Mouse (Mus musculus) heart, postnatal 36 days (tissue): ENCODE measurements around the gene Micu2. TPM values are rescaled to one million over a fixed set of nuclear protein-coding genes. Genes with fewer than 3 reads are reported as not detected.
"Not testable (repeated sequence)": the region's sequence is repeated elsewhere in the genome, so short reads cannot be mapped to it uniquely, and the experiment has no call there.

Experiments
- DNase-seq, 2 experiments: peaks; one replicate each; pipeline ENCODE4 v3.0.0; 2021 to 2022
- intact Hi-C: fragments of 180-260 bp; cut with DNase I; formaldehyde crosslinking; loops from one replicate; pipeline ENCODE4 v1.15.1; 2025
- total RNA-seq, 2 experiments: library from RNA; stranded (reverse); gene quantifications; 2 replicates each; pipeline ENCODE4 v1.2.3; 2021

Gene Micu2
- total RNA-seq, 2 experiments from 2014 or later = 74.9 to 81.6 TPM

DNA sequence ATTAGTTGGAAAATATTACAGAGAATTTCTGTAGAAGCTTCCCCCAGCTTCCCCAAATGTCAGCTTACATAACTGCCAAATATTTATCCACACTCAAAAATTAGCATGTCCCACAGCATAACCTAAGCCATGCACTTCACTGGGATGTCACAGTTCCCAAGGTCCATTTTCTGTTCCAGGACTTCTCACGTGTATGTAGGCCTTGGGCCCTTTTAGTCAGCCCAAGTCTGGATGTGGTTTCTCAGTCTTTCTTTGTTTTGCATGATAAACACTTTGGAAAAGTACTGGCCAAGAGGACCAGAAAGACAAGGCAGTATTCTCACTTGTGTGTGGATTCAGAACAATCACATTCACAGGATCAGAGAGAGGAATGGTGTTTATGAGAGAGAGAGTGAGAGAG lies 97.1 kb downstream of the Micu2 start:
- intact Hi-C loops = no loop called here
- no peak for DNase-seq

DNA sequence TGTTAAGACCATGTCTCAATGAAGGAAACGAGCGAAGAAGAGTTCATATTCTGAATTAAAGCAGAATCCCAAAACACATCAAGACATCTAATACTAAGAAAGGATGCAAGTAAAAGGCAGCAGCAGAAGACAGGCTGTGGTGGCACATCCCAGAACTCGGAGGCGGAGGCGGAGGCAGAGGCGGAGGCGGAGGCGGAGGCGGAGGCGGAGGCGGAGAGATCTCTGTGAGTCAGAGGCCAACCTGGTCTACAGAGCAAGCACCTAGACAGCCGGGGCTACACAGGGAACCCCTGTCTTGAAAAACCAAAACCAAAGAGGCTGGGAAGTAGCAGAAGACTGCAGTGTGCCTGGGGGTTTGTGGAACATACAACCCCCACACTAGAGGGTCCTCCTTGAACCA lies 102.2 kb downstream of the Micu2 start:
- intact Hi-C loops = no loop called here
- no peak for DNase-seq

DNA sequence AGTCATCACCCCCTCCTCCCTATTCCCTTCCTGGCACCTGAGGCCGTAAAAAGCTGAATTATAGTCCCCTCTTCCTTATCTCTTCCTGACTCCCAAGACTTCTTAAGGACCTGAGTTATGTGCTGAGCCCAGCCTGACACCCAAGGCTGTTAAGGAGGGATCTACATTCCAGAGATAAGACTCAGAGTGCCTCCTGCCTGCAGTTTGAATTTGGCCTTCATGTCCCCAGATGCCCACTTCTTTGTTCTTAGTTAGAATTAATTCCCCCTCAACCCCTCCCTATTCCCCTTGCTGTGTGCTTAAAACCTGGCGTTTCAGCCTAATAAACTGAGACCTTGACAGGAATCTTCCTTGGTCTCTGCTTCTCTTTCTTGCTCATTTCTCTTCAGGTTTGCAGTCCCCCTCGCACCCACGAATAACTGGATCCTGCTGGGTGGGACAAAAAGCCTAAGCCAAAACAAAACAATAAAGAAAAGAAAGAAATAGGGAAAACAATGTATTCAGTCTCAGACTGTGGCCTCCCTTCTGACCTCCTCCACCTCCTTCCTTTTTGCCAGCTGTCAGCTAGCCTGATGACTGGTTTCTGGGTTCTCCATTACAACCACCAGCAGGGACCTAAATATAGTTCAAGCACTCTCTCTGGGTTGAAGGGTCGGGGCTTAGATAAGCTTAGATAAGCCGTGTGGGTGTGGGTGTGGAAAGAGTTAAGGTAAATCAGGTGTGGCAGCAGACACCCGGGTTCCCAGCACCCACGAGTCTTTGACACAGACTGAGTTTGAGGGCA lies 102.8 kb downstream of the Micu2 start:
- intact Hi-C loops, DNase-seq: not testable (repeated sequence)

DNA sequence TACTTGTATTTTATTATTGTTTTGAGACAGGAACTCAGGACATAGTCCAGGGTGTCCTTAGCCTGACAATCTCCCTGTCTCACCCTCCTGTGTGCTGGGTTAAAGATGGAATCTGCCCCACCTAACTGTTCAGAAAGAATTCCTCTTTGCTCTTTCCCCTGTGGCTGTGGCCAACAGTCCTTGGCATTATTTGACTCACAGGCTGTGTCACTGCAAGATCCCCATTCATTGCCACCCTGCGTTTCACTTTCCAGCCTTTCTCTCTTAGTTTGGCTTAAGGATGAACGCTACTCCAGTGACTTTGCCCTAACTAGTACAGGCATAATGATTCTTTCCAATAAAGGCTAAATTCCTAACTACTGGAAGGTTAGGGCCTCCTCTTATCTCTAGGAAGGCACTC lies 104.7 kb downstream of the Micu2 start:
- intact Hi-C loops = loop anchor here (5.0 kb wide), 1 partner anchor 147 kb away; the partner anchor contains the start of gene Gm49361
- no peak for DNase-seq

DNA sequence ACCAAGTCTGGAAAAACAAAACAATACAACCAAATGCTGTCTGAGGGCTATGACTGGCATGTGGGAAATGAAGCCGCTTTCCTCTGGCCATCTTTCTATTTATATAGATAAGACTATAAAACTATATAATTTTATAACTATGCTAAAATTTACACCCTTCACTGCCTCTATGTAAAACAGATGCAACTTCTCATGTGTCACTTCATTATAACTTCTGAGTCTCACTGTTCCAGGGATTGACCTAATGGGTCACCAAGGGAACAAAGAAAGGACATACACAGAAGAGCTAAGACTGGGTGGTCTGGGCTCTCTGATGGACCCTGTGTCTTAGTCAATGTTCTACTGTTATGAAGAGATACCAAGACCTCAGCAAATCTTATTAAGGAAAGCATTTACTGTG lies 106.1 kb downstream of the Micu2 start:
- no peak for DNase-seq
- intact Hi-C loops = loop anchor here (5.0 kb wide), 1 partner anchor 146 kb away; the partner anchor contains the start of gene Gm49361

DNA sequence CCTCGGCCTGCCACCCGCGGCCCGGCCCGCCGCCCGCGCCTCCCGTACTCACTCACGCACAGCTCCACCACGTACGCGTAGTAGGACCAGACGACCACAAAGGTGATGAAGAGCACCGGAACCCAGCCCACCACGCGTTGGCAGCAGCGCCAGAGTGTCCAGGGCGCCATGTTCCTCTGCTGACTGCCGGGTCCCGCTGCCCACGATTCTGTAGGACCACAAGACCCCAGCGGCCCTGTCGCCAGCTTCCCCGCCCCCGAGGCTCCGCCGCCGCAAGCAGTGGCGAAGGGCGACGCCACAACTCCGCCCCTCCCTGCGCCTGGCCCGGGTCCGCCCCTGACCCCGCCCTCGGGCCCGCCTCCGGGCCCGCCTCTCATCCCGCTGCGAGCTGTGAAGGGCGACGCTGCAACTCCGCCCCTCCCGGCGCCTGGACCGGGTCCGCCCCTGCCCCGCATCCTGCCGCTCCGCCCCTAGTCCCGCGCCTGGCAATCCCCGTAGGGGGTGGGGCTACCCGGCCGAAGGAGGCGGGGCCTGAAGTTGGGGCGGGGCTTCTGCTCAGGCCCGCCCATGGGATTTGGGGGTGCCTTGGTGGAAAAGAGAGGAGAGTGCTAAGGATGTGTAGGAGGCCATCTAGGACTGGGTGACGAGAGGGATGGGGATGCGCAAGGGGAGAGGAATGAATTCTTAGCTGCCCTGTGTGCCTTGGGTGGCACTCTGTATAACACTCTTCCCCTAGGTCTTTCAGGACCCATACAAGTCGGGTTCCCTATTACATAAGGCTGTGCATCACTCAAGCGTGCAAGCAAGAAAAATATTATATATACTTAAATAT lies 108.8 kb downstream of the Micu2 start, which contains the start of gene Zdhhc20:
Gene Zdhhc20, minus strand, starts transcription at position 266 of the 832 bp plus-strand sequence.
- DNase-seq = peak; percentile 91 to 94
- intact Hi-C loops = loop anchor here (2.0 to 5.0 kb wide), 2 partner anchors 19 to 143 kb away; partner anchors contain the start of gene Gm49361

DNA sequence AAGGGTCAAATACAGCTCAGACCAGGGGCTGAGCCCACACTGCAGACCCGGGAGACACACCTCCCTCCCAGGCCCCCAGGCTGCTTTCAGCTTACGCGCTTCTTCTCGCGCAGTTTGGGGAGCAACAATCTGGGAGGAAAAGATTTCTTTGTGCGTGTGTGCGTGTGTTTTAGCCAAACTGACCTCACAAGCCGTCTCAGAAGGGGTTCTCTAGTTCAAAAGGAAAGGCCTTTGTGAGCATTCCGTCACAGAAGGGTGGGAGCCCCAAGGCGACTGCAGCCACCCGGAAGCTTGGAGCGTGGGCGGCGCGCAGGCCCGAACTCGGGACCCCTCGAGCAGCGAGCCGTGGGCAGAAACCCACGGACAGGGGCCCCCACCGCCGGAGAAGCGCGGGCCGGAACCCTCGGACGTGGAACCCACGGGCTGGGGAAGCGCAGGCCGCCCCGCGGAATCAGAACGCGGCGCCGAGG lies 109.5 kb downstream of the Micu2 start:
- no peak for DNase-seq
- intact Hi-C loops = loop anchor here (2.0 to 5.0 kb wide), 3 partner anchors 19 to 142 kb away; partner anchors contain the start of genes Gm49361, Mrpl57 and Ska3

DNA sequence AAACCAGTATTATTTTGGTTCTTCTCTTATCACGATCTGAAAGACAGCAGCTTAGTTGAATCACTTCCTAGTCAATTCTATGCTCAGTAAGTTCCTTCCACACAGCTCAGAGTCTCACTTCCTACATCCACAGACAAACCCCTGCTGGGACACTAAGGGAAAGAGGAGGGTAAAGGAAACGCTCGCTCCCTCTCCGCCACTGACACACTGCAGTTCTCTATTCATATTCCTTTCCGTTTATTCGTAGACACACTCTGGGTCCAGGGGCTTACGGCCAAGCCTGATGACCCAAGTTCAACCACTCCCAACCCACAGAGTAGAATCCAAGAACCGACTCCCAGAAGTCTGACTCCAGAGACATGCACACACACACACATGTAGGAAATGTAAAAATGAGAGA lies 111.9 kb downstream of the Micu2 start:
- intact Hi-C loops = loop anchor here (5.0 kb wide), 1 partner anchor 60 kb away; the partner anchor contains the start of genes Mrpl57 and Ska3

DNA sequence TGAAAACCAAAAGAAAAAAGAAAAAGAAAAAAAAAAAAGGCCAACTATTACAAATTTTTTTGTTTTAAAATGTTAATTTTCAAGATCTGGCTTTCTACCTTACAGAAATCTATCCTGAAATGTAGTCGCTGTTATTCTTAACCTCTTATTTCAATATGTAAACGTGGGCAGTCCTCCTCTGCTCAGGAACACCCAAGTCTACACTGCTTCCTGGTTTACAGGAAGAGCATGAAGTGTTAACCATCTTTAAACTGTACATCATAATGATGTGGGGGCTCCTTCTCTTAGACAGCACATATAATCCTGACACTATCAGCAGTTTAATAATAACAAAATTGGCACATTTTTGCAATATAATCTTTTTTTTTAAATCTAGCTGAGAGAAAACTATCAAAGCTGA lies 113.0 kb downstream of the Micu2 start:
- intact Hi-C loops = loop anchor here (5.0 kb wide), 1 partner anchor 59 kb away; the partner anchor contains the start of genes Mrpl57 and Ska3
- no peak for DNase-seq

More for the DNA sequence above, 111.9 kb downstream of the Micu2 start:
- DNase-seq = peak; percentile 33 to 37

DNA sequence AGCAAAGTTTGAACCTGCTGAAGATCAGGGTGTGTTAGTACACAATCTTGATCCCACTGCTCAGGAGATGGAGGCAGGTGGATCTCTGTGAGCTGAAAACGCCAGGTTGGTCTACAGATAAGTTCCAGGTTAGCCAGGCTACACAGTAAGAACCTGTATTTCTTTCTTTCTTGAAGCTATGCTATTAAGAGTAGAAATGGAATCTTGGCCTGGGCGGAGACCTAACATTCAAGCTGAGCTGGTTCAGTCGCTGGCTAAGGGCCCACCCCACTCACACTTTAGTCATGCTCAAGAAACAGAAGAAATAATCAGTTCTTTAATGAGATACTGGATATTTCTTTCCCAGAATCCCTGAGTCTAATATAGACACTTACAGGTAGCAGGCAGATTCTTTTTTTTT lies 115.7 kb downstream of the Micu2 start:
- intact Hi-C loops = no loop called here
- no peak for DNase-seq

DNA sequence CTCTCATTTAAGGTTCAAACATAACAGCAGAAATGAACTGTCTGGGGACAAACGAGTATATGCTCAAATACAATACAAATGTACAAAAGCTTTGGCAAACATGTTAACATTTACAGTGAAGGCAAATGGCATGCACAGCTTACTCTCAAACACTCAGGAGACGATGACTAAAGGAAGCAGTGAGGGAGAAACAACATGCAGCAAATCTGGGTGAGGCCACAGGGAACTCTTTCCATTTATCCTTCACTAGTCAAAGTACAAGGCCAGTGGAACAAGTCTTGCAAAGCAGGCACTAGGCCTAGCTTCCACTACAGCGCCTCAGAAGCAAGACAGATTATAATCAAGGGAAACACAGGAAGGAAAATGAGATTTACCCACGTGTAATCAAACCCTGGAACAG lies 116.3 kb downstream of the Micu2 start:
- intact Hi-C loops = no loop called here
- DNase-seq = no peak

DNA sequence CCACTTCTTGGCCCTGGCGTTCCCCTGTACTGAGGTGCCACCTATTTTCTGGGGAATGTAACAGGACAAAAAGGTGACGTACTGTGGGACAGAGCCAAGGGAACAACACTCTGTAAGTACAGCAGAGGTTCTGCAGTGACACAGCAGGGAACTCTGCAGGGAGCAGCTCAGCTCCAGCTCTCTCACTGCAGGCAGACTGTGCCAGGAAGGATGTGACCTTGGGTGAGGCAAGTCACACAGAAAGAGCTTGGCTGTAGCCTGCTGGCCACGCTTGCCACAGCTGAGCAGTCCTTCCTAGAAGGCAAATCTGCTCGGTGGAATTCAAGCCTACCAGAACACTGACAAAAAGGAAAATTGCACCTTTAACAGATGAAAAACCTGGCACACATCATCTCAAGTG lies 117.3 kb downstream of the Micu2 start:
- intact Hi-C loops = no loop called here
- peak; percentile 68 to 74 for DNase-seq

DNA sequence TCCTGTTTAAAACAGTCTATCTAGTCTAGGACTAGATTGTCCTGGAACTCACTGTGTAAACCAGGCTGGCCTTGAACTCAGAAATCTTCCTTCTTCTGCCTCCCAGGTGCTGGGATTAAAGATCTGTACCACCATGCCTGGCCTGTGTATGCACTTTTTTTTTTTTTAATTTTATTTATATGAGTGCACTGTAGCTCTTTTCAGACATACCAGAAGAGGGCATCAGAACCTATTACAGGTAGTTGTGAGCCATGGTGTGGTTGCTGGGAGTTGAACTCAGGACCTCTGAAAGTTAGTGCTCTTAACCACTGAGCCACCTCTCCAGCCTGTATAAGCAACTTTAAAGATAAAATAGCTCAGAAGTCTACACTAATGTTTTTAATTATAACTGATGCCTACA lies 118.0 kb downstream of the Micu2 start:
- intact Hi-C loops = no loop called here
- no peak for DNase-seq

DNA sequence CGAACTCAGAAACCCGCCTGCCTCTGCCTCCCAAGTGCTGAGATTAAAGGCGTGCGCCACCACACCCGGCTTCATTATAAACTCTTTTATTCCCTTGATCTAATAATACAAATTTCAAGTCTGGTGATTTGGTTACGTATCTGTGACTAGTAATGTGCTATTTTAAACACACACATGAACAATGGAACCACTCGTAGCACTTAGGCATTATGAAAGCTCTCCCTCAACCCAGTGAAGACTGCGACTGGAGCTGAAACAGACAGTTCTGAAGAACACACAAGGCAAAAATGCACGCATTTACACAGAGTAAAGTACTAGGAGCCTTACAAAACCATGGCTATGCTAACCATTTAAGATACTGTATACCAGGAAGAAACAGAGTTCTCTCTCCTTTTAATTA lies 121.1 kb downstream of the Micu2 start:
- no peak for DNase-seq
- intact Hi-C loops = loop anchor here (2.0 kb wide), 1 partner anchor 15 kb away; no protein-coding TSS in a partner anchor

DNA sequence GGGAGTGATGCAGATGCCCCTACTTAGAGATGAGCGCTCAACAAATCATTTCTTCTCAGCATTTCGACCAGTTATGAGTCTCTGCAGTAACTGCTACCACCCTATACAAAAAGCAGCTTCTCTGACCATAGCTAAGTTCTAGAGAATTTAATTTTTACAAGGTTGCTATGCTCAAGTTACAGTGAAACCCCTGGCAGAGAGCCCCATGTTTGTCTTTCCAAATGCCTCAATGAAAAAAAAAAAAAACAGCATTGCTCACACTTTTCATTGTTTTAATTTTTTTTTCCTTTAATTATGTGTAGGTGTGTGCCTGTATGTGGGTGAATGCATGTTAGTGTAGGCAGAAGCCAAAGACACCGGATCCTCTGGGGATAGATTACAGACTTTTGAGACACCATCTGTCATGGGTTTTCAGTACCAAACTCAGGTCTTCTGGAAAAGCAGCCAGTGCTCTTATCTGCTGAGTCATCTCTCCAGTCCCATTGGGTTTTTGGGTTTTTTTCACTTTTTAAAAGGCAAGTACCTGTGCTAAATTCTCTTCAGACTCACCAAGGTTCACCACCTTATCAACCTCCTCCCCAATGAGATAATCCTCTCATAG lies 132.3 kb downstream of the Micu2 start:
- intact Hi-C loops = no loop called here

More for the DNA sequence above, 132.3 kb downstream of the Micu2 start:
- DNase-seq = no peak

Other genes with a start within 250 kb of the Micu2 start
- 10 to 100 TPM; 33.3 to 38.5 TPM for gene Lats2, start 240.9 kb downstream of the Micu2 start, total RNA-seq
- gene Sap18, start 201.1 kb downstream of the Micu2 start, total RNA-seq = 10 to 100 TPM; 81.8 to 89.4 TPM
- gene Ska3, start 173.1 kb downstream of the Micu2 start, total RNA-seq = under 1 TPM; 0.22 to 0.47 TPM
- 10 to 100 TPM; 71.7 to 73.0 TPM for gene Mrpl57, start 173.0 kb downstream of the Micu2 start, total RNA-seq
- 1 to 10 TPM; 8.3 to 10.0 TPM for gene Zdhhc20, start 109.0 kb downstream of the Micu2 start, total RNA-seq
- 10 to 100 TPM in 1 of 2 experiments, 1 to 10 TPM in 1; 8.4 to 12.1 TPM for gene Fgf9, start 71.3 kb upstream of the Micu2 start, total RNA-seq